Mouse (Mus musculus) erythroblast, embryonic 14.5 days (primary cell): ENCODE results near the gene Gm5617.
"Not testable (repeated sequence)": the region's sequence is repeated elsewhere in the genome, so short reads cannot be mapped to it uniquely, and the experiment has no call there.

ENCODE experiments used
- GATA1 ChIP-seq: IDR thresholded peaks from 2 replicates; pipeline ENCODE4 v1.6.1; 2012; ENCODE audit warnings: low read length, inconsistent platforms, mixed read lengths
- TAL1 ChIP-seq: IDR thresholded peaks from 3 replicates; pipeline ENCODE4 v1.6.1; 2012; ENCODE audit warnings: low read length, inconsistent platforms, mixed read lengths

DNA sequence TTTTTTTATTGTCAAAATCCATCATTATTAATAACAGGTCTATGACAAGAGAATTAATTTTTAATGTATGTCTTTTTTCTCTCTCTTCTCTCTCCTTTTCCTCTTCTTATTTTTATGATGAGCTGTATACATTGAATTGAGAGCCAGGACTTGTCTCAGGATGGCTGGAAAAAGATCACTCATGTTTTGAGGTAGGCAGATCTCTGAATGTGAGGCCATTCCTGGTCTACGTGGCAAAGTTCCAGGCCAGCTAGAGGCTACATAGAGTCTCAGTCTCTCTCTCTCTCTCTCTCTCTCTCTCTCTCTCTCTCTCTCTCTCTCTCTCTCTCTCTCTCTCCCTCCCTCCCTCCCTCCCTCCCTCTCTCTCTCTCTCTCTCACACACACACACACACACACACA is 42.4 kb downstream of the Gm5617 start:
- not testable (repeated sequence) for TF ChIP-seq TAL1, GATA1
